Mouse (Mus musculus) left cerebral cortex, postnatal 10 days (tissue): ENCODE results near the gene Pnkd. TPM values are rescaled to one million over a fixed set of nuclear protein-coding genes. Genes with fewer than 3 reads are reported as not detected.

ENCODE experiments used
- DNase-seq, 2 experiments: peaks; one replicate each; pipeline ENCODE4 v3.0.0; 2021 to 2022; ENCODE audit warnings: low spot score in 2 of 2, mixed read lengths in 1 of 2; ENCODE audit errors: extremely low spot score in 1 of 2
- intact Hi-C: fragments of 180-260 bp; cut with DNase I; formaldehyde crosslinking; loops from one replicate; pipeline ENCODE4 v1.15.1; 2025
- total RNA-seq, 2 experiments: library from RNA; stranded (reverse); gene quantifications; 2 replicates each; pipeline ENCODE4 v1.2.3; 2021

The Pnkd gene
- total RNA-seq, 2 experiments from 2014 or later: 109 to 124 TPM

- DNase-seq: no peak
- intact Hi-C loops: no loop called here
These were observed 8.7 kb downstream of the Pnkd start for GRCm38 (mm10) chr1:74293306-74293960.

GRCm38 (mm10) chr1:74294090-74294643, 9.4 kb downstream of the Pnkd start:
- intact Hi-C loops: no loop called here

GRCm38 (mm10) chr1:74294733-74295455, 10.2 kb downstream of the Pnkd start:
- no peak for DNase-seq
- intact Hi-C loops: no loop called here

More at GRCm38 (mm10) chr1:74294090-74294643, 9.4 kb downstream of the Pnkd start:
- DNase-seq: no peak

GRCm38 (mm10) chr1:74295456-74296171, 10.9 kb downstream of the Pnkd start:
- intact Hi-C loops: no loop called here
- DNase-seq: peak; percentile 81 to 92

- DNase-seq: no peak
- intact Hi-C loops: no loop called here
These were observed 11.7 kb downstream of the Pnkd start for GRCm38 (mm10) chr1:74296477-74296876.

GRCm38 (mm10) chr1:74297269-74297668, 12.5 kb downstream of the Pnkd start:
- intact Hi-C loops: no loop called here
- DNase-seq: no peak

GRCm38 (mm10) chr1:74298157-74298750, 13.5 kb downstream of the Pnkd start:
- intact Hi-C loops: no loop called here
- DNase-seq: no peak

- intact Hi-C loops: no loop called here
- DNase-seq: peak in 1 of 2 experiments; percentile 38
These were observed 14.3 kb downstream of the Pnkd start for GRCm38 (mm10) chr1:74298996-74299395.

- DNase-seq: no peak
- intact Hi-C loops: no loop called here
These were observed 15.8 kb downstream of the Pnkd start for GRCm38 (mm10) chr1:74300347-74301110.

GRCm38 (mm10) chr1:74302229-74302628, 17.5 kb downstream of the Pnkd start:
- DNase-seq: no peak
- intact Hi-C loops: no loop called here

- intact Hi-C loops: no loop called here
- no peak for DNase-seq
These were observed 18.1 kb downstream of the Pnkd start for GRCm38 (mm10) chr1:74302835-74303234.

- peak in 1 of 2 experiments; percentile 86 for DNase-seq
- intact Hi-C loops: no loop called here
These were observed 19.0 kb downstream of the Pnkd start for GRCm38 (mm10) chr1:74303509-74304338.

- intact Hi-C loops: no loop called here
- no peak for DNase-seq
These were observed 19.6 kb downstream of the Pnkd start for GRCm38 (mm10) chr1:74304339-74304790.

- DNase-seq: no peak
- intact Hi-C loops: no loop called here
These were observed 20.2 kb downstream of the Pnkd start for GRCm38 (mm10) chr1:74304946-74305345.

GRCm38 (mm10) chr1:74305522-74305921, 20.8 kb downstream of the Pnkd start, which contains the start of gene Tmbim1:
Gene Tmbim1, minus strand, starts transcription at chr1:74305622.
- intact Hi-C loops: no loop called here
- peak in 1 of 2 experiments; percentile 11 for DNase-seq

- DNase-seq: no peak
- intact Hi-C loops: no loop called here
These were observed 22.4 kb downstream of the Pnkd start for GRCm38 (mm10) chr1:74307146-74307545.
